Mouse (Mus musculus) erythroblast, embryonic 14.5 days (primary cell): ENCODE data around the gene Ly9.

ENCODE experiments used
- GATA1 ChIP-seq: IDR thresholded peaks from 2 replicates; pipeline ENCODE4 v1.6.1; 2012; ENCODE audit warnings: low read length, inconsistent platforms, mixed read lengths
- TAL1 ChIP-seq: IDR thresholded peaks from 3 replicates; pipeline ENCODE4 v1.6.1; 2012; ENCODE audit warnings: low read length, inconsistent platforms, mixed read lengths

- no peak for TF ChIP-seq GATA1
- TF ChIP-seq TAL1 = no peak
These were observed 20.6 kb upstream of the Ly9 start for GRCm38 (mm10) chr1:171627801-171628200.
